Mouse (Mus musculus) kidney, postnatal 14 days (tissue): ENCODE results near the gene Zfp282.
"Not testable (repeated sequence)": the region's sequence is repeated elsewhere in the genome, so short reads cannot be mapped to it uniquely, and the experiment has no call there.

Source experiments
- DNase-seq: peaks from one replicate; pipeline ENCODE4 v3.0.0; 2022; ENCODE audit warnings: mixed read lengths

Zfp282 gene

DNA sequence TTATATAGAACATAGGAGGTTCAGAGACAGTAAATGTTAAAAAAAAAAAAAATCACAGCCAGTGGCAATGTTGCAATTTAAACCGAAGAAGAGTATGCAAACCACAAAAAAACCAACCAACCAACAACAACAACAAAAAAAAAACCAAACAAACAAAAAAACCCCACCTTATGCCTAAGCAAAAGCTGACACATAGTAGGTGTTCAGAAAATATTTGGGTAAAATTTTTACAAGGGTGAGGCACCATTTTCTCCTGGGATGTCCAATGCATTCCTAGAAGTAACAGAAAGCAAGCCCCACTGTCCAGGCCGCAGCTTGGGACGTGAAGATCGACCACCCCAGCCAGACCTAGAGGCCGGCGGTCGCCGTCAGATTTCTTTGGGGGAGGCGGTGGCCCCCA, at the start of gene Zfp282:
Gene Zfp282, plus strand, starts transcription at position 147 of the 400 bp plus-strand sequence.
- DNase-seq: no peak

DNA sequence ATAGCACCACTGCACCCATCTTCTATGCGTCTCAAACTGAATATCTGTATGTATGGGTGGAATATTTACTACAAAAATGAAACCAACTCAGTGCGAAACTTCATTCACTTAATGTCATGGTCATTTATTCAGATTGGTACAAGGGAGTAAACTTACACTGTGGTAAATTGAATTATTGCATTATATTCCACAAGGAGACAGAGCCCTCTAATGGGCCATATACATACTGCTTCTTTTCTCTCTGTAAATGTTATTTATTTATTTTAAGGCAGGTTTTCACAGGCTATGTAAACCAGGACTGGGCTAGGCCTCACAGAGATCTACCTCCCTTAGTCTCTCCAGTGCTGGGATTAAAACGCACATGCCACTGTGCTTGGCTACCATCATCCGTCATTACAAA, 49.5 kb upstream of the Zfp282 start:
- no peak for DNase-seq

DNA sequence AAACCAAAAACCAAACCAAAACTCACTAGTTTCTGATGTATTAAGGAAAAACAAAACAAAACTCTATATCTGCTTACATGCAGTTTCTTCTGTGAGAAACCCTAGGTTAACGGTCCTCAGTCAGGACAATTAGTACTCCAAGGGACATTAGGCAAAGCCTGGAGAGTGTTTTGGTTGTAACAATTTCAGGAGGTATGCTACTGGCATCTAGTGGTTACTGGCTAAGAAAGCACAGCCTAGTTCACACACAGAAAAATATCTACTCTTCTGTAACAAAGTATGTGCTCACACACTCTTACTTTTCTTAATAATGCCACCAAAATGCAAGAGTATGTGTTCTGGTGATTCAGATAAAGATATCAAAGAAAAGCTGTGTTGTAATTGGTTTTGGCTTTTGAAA, 48.1 kb upstream of the Zfp282 start:
- DNase-seq: peak; percentile 37

DNA sequence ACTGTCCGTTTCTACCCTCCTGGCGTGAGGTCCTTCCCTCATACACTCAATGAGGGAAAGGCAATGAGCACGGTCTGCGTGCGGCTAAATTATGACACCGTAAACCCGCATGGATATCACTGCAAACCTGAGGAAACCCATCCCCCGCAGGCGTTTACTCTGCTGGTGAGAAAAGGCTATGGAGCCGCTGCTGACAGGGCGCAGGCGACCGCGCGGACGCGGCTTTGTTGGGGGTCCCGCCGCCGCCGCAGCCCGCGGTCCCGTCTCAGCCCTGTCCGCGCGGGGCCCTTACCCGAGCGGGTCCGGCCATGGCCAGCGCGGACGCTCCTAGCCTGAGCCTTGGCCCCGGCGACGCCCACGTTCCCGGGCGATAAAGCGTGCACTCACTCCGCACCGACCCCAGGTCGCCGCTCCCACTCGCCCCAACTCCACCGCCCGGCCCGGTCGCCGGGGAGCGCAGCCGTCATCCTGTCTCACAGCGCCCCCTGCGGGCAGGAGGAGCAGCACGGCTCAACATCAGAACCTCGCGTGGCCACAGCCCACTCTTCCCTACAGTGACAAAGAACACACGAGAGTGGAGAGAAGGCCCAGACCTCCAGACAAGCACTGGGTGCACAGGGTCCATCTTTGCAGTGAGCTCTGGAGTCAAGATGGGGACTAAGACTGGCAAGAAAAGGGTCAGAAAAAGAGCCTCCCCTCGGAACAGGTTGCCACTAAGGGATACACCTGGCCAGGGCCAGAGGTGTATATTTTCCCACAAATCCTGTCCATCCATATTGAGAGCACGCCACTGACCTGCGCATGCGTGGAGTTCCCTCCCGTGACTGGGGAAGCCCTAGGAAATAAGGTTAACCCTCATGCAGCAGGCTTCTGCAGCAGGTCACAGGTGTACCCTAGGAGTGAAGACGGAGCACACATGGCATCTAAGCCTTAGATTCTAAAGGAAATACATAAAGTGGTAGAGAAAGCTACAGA, 46.6 kb upstream of the Zfp282 start, which contains the start of gene Zfp786:
Gene Zfp786, minus strand, starts transcription at position 764 of the 975 bp plus-strand sequence.
- peak; percentile 94 for DNase-seq

DNA sequence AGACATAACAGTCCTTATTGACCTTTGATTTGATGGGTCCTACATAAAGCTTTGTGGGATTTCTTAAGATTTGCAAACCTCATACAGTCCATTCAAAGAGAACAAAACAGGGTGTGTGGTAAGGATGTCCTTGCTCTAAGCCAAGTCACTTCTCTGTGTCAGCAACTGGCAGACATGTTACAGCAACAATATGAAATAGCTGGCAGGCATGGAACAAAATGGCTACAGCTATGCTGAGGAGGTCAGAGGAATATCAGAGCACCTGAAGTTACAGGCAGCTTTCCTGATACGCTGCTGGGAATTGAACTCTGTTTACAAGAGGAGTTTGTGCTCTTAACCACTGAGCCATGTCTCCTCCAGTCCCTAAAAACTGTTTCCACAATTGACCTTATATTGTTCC, 44.8 kb upstream of the Zfp282 start:
- no peak for DNase-seq

DNA sequence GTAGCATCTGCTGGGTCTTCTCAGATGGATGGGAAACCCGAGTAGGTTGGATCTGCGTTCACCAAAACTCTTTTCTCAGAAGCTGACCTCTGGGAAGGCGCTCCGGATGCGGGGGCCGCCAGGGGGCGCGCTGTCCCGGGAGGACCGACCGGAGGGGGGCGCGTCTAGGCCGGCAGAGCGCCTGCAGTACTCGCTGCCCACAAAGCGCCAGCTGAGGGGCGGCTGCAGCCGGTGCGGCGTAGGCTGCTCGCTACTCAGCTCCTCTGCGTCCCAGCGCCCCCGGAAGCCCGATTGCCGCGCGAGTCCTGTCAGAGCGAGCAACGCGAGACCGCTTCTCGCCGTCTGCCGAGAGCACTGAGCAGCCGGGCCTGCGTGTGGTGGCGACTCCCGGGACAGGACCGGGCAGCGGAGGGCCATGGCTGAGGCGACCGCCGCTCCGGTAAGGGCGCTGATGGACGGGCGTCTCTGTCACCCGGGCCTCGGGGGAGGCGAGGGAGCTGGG, 41.5 kb upstream of the Zfp282 start, which contains the start of gene Zfp398:
Gene Zfp398, plus strand, starts transcription at position 180 of the 502 bp plus-strand sequence.
- DNase-seq: peak; percentile 96

DNA sequence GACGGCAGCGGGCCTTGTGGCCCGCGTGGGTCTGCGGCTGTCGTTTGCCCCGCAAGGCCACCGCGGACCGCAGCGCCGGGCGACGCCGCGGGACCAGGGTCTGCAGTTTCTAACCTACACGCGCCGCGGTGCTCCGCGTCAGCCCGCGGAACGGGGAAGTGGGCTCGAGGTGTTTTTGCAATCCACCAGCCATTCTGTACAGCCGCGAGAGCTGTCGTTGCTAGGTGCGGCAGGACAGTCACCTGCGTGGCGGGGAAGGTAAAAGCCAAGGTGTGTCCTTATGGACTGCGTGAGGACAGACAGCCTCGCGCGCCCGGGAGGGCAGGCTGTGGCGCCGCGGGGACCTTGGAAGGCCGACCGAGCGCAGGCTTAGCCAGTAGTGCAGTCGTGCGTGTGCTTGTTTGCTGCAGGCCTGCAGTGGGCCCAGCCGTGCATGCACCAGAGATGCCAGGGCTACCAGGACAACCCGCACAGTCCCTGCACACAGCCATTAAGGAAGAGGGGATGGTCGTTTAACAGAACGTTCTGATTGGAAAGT, 41.0 kb upstream of the Zfp282 start:
- DNase-seq: peak; percentile 67

DNA sequence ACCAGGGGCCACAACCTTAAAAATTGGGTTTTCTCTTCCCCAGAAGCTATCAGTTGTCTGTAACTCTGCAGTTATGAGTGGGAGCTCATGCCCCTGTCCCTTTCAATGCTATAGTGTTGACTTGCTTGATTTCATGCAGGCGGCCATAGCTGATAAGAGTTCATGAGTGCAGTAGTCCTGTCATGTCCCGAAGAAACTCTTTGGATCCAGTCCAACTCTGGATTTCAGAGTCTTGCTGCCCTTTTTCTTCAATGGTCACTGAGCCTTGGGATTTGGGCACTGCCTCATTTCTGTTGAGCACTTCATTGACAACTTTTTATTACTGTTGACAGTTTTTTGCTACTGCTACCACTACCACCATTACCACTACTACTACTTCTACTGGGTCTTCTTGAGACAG, 39.4 kb upstream of the Zfp282 start:
- no peak for DNase-seq

DNA sequence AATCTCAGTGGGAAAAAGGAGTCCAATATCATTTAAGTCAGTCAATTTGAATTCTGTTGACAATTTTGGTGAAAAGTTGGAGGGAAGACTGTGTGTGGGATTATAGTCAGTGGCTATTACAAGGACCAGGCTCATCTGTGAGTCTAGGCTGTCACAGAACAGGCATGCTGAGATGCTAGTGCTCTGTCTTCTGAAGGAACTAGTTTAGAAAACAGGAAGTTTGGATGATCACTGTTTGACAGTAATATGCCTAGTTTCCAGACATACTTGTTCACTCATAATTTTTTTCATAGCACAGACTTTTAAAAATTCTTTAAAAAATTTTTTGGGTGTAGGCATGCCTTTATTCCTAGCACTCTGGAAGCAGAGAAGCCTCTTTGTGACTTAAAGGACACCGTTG, 35.9 kb upstream of the Zfp282 start:
- no peak for DNase-seq

DNA sequence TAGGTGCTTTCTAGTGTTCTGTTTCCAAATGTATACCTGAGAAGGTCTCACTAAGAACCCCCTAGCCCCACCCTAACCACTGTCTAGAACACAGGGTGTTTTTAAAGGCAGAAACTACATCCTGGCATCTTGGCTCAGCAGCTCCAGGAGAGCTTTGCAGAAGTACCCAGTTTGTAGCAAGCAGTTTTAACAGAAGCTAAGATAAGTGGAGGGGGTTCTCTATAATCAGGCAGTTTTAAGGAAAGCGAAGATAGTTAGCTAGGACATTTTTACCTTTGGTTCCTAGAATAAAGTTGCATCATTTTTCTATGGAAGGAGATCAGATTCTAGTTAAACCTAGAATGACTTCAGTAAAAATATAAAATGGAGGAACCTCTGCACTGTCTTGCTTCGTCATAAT, 35.2 kb upstream of the Zfp282 start:
- DNase-seq: no peak

DNA sequence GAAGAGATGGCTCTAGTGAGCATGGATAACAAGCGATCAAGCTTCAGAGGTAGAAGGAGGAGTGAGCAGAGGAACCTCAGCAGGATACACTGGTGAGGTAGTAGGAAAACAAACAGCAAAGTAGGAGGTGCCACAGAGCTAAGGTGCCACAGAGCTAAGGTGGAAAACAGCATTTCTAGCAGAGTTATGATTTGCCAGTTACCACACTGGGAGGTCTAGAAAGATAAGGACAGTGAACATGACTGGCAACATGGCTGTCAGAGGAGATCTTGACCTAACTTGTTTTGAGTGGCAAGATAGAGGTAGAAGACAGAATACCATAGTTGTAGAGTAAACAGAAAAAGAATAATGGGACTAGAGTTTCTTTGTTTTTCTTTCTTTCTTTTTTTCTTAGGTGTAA, 34.7 kb upstream of the Zfp282 start:
- DNase-seq: no peak

DNA sequence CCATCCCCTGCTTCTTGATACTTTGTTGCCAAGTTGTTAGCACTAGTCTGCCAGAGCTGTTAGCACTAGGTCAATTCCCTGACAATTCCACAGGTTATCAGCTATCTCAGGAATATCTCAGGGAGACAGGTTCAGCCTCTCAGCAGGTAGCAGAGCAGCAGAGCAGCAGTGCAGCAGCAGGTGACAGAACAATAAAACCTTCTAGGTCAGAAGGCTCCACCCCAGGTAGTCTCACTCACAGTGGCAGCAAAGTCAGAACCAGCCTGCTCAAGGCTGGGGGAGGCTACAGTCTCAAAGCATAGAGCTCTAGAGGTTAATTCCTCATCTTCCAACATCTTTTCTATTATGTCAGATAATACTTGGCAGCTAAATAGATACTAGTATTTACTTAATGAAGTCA, 31.2 kb upstream of the Zfp282 start:
- no peak for DNase-seq

DNA sequence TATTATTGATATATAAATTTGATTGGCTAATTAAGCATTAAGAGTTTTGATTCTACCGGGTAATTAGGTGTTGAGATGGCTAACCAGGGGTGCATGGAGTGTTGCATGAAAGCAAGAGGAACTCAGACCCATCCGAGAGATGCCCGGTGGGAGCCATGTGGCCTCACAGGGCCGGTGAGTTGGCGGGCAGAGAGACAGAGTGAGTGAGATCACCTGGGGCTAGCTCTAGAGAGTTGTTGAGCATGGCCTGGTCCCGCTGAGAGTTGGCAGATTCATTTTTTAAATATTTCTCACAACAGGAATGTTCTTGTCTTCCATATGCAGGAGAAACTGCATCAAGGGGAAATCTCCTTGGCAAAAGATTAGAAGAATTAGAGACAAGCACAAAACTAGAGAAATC, 19.8 kb upstream of the Zfp282 start:
- no peak for DNase-seq

DNA sequence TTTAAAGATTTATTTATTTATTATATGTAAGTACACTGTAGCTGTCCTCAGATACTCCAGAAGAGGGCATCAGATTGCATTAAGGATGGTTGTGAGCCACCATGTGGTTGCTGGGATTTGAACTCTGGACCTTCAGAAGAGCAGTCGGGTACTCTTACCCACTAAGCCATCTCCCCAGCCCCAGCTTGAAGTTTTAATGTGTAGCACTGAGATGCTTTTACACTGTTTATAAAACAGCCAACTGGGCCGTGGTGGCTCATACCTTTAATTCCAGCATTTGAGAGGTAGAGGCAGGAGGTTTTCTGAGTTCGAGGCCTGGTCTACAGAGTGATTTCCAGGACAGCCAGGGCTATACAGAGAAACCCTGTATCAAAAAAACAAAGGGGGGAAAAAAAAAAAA, 19.3 kb upstream of the Zfp282 start:
- not testable (repeated sequence) for DNase-seq

DNA sequence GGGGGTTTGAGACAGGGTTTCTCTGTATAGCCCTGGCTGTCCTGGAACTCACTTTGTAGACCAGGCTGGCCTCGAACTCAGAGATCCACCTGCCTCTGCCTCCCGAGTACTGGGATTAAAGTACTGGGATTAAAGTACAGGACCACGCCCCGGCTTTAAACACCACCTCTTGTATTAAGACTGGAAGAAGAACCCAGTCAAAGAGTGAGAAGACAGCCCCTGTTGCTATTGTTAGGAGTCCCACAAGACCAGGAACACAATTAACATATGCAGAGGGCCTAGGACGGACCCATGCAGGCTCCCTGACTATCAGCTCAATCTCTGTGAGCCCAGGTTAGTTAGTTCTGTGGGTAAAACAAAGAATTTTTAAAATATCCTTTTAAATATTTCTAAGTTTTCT, 4.7 kb upstream of the Zfp282 start:
- DNase-seq: no peak

DNA sequence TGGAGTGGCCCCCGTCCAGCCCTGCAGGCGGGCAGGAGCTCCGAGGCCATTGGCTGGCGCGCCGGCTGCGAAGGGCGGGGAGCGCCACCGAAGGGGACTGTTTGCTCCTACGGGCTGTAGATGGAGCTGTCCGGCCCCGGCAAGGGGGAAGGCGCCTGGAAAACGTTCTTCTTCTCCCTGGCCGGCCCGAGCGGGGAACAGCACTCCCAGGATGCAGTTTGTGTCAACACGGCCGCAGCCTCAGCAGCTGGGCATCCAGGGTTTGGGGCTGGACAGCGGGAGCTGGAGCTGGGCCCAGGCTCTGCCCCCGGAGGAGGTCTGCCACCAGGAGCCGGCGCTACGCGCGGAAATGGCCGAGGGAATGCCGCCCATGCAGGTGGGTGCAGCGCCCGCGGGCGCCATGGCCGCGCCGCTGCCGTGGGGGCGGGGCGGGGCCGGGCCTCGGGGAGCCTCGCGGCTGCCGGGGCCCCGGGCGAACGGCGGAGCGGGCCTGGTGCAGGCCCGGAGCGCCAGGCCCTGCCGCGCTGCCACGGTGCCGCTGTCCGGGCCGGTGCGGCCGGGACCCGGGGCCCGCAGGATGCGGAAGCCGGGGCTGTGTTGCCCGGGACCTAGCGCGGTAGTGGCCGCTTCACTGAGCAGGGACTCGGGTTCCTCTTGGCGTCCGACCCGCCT, 593 bp downstream of the Zfp282 start:
- DNase-seq: peak; percentile 94

DNA sequence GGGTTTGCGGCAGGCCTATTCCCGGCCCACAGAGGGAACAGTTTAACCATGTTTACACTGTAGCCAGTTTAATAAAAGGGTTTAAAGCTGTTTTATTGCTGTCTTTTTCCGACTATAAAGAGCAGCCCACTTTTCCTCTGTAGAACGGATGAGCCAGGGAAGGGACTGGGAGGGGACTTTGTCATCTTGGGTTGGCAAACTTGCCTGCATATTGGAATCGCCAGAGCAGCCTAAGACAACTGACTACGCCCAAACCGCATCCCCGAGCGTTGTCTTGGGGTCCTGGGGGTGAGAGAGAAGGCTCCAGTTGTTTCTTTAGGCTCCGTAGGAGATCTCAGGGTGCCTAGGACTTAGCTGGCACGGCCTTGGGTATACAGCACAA, 1.1 kb downstream of the Zfp282 start:
- DNase-seq: no peak

DNA sequence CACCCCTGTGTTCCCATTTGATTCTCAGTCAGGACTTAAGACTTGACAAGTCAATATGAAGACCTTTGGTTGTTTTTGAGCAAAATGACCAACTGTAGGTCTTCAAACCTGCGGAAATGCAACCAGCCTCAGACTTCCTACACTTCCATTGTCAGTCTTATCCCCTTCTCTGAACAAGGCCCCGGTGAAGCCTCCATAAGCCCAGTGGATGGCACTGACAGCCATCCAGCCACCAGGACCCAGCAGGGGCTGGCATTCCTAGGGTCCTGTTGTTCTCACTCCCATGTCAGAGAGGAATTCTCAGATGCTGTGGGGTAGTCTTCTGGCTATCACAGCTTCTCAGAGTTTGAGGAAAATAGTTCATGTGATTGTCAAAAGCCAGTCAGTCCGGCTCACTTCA, 1.6 kb downstream of the Zfp282 start:
- no peak for DNase-seq

DNA sequence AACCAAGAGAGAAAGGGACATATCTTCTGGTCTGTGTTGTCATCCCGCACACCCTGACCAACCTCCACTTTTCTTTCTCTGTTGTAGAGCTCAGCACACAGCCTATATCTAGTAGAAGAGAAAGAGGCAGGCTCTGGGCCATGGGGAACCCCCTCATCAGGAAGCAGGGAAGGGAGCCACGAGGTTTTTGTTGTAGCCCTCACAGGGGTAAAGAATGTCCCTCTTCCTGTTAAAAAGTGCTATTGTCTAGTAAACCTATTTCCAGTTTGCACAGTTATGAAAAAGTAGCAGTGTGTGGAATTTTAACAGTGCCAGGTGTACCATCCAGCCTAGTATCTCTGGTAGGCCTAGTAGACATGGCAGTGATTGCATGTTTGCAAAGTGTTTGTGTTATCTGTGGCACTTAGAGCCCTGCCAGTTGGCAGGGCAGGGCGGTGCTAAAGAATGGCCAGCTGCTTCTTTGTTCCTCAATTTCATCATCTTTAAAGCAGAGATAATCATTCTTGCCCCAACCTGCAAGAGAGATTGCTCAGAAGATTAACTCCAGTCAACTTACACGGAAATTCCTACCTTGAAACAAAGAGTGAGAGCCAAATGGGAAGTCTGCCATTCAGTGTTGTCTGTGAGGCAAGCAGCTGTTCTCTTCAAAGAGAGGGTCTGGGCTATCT, 2.2 kb downstream of the Zfp282 start:
- no peak for DNase-seq

DNA sequence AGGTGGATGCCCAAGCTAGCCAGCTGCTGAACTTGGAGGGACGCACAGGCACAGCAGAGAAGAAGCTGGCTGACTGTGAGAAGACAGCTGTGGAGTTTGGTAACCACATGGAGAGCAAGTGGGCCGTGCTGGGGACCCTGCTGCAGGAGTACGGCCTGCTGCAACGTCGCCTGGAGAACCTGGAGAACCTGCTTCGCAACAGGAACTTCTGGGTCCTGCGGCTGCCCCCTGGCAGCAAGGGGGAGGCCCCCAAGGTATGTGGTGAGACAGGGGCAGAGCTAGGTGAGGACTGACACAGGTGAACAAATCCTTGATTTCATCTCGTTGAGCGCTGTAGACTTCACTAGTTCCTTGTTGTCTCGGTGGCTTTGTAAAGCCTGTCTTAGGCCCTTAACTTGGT, 3.2 kb downstream of the Zfp282 start:
- no peak for DNase-seq

DNA sequence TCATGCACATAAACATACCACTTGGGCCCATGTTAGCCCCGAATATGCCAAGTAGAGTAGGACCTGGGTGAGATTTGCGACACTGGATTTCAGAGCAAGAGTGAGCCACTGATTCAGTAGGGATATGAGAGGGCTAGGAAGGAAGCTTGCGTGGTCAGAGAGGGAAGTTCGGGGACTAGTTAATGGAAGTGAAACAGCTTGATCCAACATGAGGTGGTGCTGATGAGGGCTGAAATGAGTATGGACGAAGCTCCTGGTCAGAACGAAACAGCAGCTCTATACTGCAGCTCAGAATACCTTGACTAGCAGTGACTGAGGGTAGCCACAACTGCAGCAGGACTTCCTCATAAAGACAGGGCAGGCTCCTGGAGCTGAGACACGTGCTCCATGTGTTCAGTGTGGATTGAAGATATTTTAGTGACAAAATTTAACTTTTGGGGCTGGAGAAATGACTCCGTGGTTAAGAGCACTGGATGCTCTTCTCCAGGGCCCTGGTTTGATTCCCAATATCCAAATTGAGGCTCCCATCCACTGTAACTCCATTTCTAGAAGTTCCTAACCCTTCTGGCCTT, 11.9 kb downstream of the Zfp282 start:
- no peak for DNase-seq

DNA sequence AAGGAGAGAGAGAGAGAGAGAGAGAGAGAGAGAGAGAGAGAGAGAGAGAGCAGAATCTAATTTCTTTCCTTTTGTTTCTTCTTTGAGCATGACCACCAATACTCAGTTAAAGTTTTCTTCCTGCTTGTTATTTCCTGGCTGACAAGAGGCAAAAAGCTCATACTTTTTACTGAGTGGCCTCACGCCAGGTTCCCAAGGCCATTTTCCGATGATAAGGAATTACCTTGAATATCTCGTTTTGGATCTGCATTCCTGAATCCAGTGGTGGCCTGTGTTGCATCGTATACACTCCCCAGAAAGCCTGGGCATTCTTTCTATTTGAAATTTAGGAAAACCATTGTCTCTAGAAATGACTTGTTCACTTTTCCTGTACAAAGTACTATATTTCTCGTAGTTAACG, 22.4 kb downstream of the Zfp282 start:
- DNase-seq: no peak

DNA sequence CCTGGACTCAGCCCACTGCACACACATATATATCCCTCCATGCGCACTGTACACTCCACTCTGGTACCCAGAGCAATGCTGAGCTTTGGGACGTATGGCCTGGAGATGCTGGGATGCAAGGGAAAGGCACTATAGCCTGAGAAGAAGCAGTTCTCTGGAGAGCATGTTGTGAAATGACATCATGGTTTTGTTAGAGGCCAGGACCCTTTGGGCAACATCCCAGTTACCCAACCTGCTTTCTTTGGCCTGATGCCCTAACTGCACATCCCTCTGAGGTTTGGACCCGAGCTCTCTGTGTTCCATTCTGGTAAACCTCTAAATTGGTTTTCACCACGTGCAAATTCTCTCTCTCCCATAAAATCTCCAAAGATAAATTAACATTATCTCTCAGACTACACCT, 26.6 kb downstream of the Zfp282 start:
- no peak for DNase-seq
